Mouse (Mus musculus) olfactory bulb, adult 2 months (tissue): ENCODE data around the gene Nrp2. TPM values are rescaled to one million over a fixed set of nuclear protein-coding genes. Genes with fewer than 3 reads are reported as not detected.

Source experiments
- H3K27ac ChIP-seq: fragments of 200-500 bp; 2 replicates; pipeline ENCODE4 v1.5.1; 2012; ENCODE audit warnings: low read depth, low read length; ENCODE audit not compliant: insufficient read depth
- H3K4me1 ChIP-seq: fragments of 200-500 bp; 2 replicates; pipeline ENCODE4 v1.6.1; 2012; ENCODE audit warnings: low read length; ENCODE audit not compliant: control insufficient read depth, insufficient read depth
- H3K4me3 ChIP-seq: fragments of 200-500 bp; 2 replicates; pipeline ENCODE4 v1.5.1; 2012; ENCODE audit warnings: mild to moderate bottlenecking, low read depth, low read length, moderate library complexity; ENCODE audit not compliant: insufficient read depth
- CTCF ChIP-seq: fragments of 200-500 bp; IDR thresholded peaks from 2 replicates; pipeline ENCODE4 v1.5.1; 2012; ENCODE audit warnings: low read depth, mild to moderate bottlenecking, low read length, moderate library complexity; ENCODE audit not compliant: insufficient read depth
- POLR2A ChIP-seq: fragments of 200-500 bp; IDR thresholded peaks from 2 replicates; pipeline ENCODE4 v1.6.1; 2012; ENCODE audit warnings: mild to moderate bottlenecking, low read depth, low read length, moderate library complexity; ENCODE audit not compliant: insufficient read depth
- WGBS: fragments of 180-500 bp; shearing (Covaris S2); methylation state at CpG from one replicate; pipeline ENCODE4 v1.1.7; 2018; 5-methylcytosine and 5-hydroxymethylcytosine counted together
- polyA plus RNA-seq: library from polyadenylated mRNA; stranded (reverse); fragments of >200 nt; gene quantifications from 2 replicates; pipeline ENCODE4 v1.2.4, GENCODE M21; 2012; ENCODE audit warnings: low replicate concordance; ENCODE audit not compliant: missing spikeins, insufficient read depth, insufficient read length

Gene Nrp2
- polyA plus RNA-seq, 1 experiment, result not detected

DNA sequence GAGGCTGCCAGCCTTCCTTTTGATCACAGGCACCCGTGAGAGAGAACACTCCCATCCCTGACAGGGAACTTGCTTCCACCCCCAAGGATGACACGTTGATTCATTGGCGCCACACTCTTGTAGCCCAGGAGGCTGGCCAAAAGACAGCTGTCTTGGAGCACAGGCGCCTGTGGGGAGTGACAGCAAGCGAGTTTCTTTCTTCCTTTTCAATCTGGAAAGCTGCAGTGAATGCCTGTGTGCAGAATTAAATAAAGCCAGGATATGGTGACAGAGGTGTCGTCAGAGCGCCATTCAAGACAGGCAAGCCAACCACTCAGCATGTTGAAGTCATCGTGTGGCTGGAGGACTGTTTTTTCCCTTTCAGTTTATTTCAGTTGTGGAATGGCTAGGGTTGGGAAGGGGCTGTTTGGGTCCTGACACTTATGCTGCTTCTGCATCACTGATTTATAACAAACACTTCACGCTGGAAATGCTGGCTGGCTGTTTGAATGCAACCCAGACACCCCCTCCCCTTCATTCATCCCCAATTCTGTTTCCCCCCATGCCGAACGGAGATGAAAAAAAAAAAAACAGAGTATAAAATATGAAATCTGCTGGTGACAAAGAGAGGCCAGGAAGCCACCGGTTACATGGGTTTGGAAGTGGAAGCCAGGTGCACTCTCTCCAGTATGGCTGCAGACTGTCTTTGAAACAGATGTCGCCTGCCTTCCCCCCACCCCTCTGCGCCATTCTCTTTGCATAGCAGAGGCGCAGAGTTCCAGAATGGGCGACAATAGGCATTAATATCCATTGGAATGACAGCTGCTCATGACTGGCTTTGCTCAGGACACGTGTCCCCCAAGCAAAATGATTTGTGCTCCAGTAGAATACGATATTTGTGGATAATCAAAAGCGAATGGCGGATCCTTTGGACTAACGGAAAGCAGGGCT, 20.4 kb upstream of the Nrp2 start:
- TF ChIP-seq CTCF, result no peak
- no peak for TF ChIP-seq POLR2A
- Histone ChIP-seq H3K4me3 (no peak overlapping the region), H3K27ac (no peak overlapping the region), H3K4me1 (no peaks in the 10 kb centered on the region)
- 44% methylated on average over 21 of the region's 21 CpGs for WGBS

DNA sequence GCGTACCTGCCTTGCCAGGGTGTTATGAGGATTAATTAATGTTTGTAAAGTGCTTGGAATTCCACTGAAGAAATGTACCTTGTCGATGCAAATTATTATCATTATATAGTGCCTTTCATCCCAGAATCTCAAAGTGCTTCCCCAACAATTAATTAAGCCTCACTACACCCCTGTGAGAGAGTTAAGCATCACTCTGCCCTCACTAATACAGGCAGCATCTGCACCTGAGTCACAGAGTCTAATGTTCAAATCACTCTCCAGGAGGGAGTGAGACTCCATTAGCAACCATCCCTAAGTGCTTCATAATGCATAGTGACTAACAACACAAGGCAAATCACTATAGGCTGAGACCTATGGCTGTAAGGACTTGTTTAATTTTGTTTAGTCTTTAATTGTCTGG, 19.6 kb upstream of the Nrp2 start:
- TF ChIP-seq CTCF (no peak), POLR2A (no peak)
- Histone ChIP-seq H3K4me3 (no peak overlapping the region), H3K4me1 (no peaks in the 10 kb centered on the region), H3K27ac (no peak overlapping the region)
- 77% methylated on average over 2 of the region's 2 CpGs for WGBS

DNA sequence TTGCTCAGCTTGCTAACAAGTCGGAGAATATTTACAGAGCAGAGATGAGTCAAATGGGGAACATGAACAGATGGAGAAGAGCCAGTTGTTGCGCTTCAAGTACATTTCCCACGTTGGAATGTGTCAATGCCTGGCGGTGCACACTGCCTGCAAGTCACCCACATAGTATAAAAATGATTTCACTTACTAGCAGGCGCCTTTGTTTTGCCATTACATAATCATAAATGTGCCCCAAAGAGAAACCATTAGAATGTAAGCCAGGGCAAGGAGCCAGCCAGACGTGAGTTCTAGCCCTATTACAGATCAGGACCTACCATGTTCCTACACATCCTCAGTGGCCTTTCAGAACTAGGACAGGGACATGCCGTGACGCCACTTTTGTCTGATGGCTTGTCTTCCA, 15.6 kb upstream of the Nrp2 start:
- H3K4me3 ChIP-seq, result no peak overlapping the region
- no peak overlapping the region for H3K27ac ChIP-seq
- no peaks in the 10 kb centered on the region for H3K4me1 ChIP-seq
- 93% methylated on average over 8 of the region's 8 CpGs for WGBS
- no peak for TF ChIP-seq CTCF
- no peak for TF ChIP-seq POLR2A

DNA sequence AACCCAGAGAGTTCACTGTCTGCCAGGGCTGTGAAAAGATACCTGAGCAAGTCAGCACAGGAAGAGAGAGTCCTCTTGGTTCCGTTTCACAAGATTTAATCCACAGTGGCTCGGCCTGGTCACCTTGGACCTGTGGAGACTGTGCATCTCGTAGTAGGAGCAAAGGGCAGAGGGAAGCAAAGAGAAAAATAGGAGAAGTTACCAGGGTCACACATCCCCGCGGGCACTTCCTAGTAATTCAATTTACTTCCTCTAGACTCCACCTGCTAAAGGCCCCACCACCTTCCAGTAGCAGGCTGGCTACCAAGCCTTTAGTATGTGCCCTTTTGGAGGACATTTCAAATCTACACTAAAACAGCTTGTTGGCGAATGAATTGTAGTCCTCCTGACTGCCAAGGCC, 11.9 kb upstream of the Nrp2 start:
- H3K4me1 ChIP-seq, result no peaks in the 10 kb centered on the region
- WGBS, result 93% methylated on average over 6 of the region's 6 CpGs
- no peak overlapping the region for H3K27ac ChIP-seq
- no peak overlapping the region for H3K4me3 ChIP-seq
- no peak for TF ChIP-seq POLR2A
- TF ChIP-seq CTCF, result no peak

DNA sequence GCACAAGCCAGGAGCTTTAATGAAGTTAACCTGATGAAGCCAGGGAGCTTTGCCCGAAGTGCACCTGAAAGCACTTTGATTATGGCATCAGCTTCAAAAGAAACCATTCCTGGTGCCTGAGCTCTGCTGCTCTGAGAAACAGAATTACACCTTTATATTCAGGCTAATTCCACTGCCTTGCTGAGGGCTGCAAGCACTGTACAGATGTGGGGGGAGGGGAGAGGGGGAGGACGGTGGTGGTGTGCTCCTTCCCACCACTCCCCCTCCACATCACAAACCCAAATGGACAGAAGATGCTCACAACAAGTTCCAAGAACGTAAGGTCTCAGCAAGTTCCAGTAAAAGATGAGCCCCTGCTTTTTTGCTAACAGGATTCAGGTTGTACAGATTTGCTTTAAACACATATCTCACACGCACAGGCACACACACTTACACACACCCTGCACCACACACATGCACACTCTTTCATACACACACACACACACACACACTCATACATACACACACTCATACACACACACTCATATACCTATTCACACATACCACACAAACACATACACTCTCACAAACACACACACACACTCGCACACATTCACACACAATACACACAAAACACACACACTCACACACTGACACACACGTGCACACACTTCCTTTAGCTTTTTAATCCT, 6.6 kb upstream of the Nrp2 start:
- Histone ChIP-seq H3K4me3 (no peak overlapping the region), H3K27ac (no peak overlapping the region), H3K4me1 (no peaks in the 10 kb centered on the region)
- WGBS, result 52% methylated on average over 6 of the region's 6 CpGs
- no peak for TF ChIP-seq CTCF

DNA sequence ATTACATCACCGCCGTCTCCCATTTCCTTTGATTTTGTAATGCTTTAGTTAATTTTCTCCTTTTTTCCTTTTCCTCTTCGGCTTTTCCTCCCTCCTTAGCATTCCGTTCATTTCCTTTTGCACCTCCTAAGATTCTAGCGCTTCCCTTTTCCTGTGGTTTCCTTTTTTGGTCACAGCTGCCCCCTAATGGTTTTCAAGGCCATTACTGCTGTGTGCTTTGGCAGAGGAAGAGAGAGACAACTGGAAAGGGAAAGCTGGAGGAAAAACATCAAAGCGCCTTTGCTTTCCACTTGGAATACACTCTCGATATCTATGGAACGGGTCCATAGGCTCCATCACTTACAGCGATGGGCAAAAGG, 6.1 kb upstream of the Nrp2 start:
- no peak overlapping the region for H3K4me3 ChIP-seq
- H3K4me1 ChIP-seq, result no peaks in the 10 kb centered on the region
- TF ChIP-seq POLR2A (no peak), CTCF (no peak)
- 10% methylated on average over 9 of the region's 9 CpGs for WGBS
- H3K27ac ChIP-seq, result no peak overlapping the region

DNA sequence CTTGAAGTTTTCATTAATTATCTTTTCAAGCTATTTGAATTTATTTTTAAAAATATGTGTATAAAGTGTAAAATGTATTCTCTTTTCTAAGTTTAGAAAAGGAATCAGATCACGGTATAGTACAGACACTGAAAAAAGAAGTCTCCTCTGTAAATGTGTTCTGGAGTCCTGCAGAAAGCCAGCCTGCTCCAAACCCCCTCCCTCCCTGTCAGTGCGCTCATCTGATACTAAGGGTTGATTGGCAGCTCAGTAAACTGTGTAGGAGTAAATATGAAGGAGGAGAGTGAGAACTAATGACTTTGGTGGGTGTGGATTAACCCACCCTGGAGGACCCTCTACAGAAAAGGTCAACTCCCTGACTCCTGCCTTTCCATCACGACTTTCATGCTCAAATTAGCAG, 5.7 kb upstream of the Nrp2 start:
- TF ChIP-seq CTCF, result no peak
- TF ChIP-seq POLR2A, result no peak
- no peak overlapping the region for H3K4me3 ChIP-seq
- no peaks in the 10 kb centered on the region for H3K4me1 ChIP-seq
- WGBS, result 59% methylated on average over 3 of the region's 3 CpGs
- no peak overlapping the region for H3K27ac ChIP-seq

DNA sequence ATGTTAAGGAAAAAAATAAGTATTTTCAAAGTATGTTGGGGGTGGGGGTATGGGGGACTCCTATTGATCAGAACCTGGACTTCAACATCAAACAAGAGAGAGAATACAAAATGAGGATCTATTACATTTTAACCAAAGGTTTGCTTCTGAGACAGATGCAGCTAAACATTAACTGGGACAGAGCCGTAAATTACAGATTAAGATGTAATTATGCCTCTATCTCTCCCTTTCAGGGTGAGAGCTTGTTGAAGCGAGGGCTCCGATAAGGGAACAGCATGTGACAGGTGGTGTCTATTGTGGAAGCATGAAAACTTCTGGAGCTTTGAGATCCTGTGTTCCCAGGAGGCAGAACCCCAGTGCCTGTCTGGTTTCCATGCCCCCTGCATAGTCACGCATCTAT, 3.3 kb upstream of the Nrp2 start:
- Histone ChIP-seq H3K4me1 (peaks cover 5% of the 10 kb centered on the region), H3K4me3 (no peak overlapping the region), H3K27ac (no peak overlapping the region)
- WGBS, result 50% methylated on average over 4 of the region's 4 CpGs
- TF ChIP-seq POLR2A (no peak), CTCF (no peak)
